Mouse (Mus musculus): ENCODE results near the gene Caly. TPM values are rescaled to one million over a fixed set of nuclear protein-coding genes. Genes with fewer than 3 reads are reported as not detected.

The Caly gene
- polyA plus RNA-seq, 1 experiment = 0.27 TPM

GRCm38 (mm10) chr7:140116329-140117054, 34.1 kb upstream of the Caly start, which contains the start of gene Echs1:
Gene Echs1 (minus strand): TSS chr7:140116476.
- 4% methylated on average over 28 of the region's 28 CpGs for WGBS
- TF ChIP-seq CTCF (IDR thresholded peaks at IDR 0.05; ENCODE audit: insufficient read depth, low read length) (no peak), POLR2A (IDR thresholded peaks at IDR 0.05; ENCODE audit: borderline replicate concordance, extremely low read depth, low read depth, low read length) (peak; percentile 83; the same call in 1 of the 2 replicates)
- Histone ChIP-seq H3K4me1 (ENCODE audit: control insufficient read depth, insufficient read depth, low read length) (no peaks in the 10 kb centered on the region), H3K4me3 (replicated peaks; ENCODE audit: extremely low read depth, low read depth, low read length) (peak within 1 kb of the TSS; percentile 85)
- DNase-seq = peak; percentile 90

- peak; percentile 51 for DNase-seq
- TF ChIP-seq POLR2A (IDR thresholded peaks at IDR 0.05; ENCODE audit: borderline replicate concordance, extremely low read depth, low read depth, low read length) = no peak
- TF ChIP-seq CTCF (IDR thresholded peaks at IDR 0.05; ENCODE audit: insufficient read depth, low read length) = no peak
- Histone ChIP-seq H3K4me1 (ENCODE audit: control insufficient read depth, insufficient read depth, low read length) (no peaks in the 10 kb centered on the region), H3K4me3 (replicated peaks; ENCODE audit: extremely low read depth, low read depth, low read length) (peak within 1 kb of the TSS; percentile 85)
- WGBS = 2% methylated on average over 23 of the region's 23 CpGs
These were observed 33.4 kb upstream of the Caly start, which contains the start of gene Paox for GRCm38 (mm10) chr7:140115583-140116328. Gene Paox (plus strand): TSS chr7:140115799.

GRCm38 (mm10) chr7:140111943-140112342, 29.6 kb upstream of the Caly start:
- Histone ChIP-seq H3K4me3 (replicated peaks; ENCODE audit: extremely low read depth, low read depth, low read length) (no peak overlapping the region), H3K4me1 (ENCODE audit: control insufficient read depth, insufficient read depth, low read length) (no peaks in the 10 kb centered on the region)
- WGBS = 55% methylated on average over 3 of the region's 3 CpGs
- no peak for DNase-seq
- TF ChIP-seq CTCF (IDR thresholded peaks at IDR 0.05; ENCODE audit: insufficient read depth, low read length) = no peak
- TF ChIP-seq POLR2A (IDR thresholded peaks at IDR 0.05; ENCODE audit: borderline replicate concordance, extremely low read depth, low read depth, low read length) = no peak

DNA sequence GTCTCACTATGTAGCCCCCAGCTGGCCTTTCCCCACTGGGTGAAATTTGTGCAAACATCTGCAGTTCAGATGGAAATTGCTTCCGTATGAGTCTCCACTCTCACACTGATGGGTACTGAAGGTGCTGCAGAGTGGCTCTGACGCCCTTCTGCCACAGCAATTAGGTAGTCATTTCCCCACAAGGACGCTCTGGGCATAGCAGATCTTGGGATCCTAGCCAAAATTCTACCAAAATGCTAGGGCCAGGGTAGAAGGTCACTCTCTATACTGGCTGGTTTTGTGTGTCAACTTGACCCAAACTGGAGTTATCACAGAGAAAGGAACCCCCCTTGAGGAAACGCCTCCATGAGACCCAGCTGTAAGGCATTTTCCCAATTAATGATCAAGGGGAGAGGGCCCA, 21.7 kb upstream of the Caly start:
- Histone ChIP-seq H3K4me1 (ENCODE audit: control insufficient read depth, insufficient read depth, low read length) (no peaks in the 10 kb centered on the region), H3K4me3 (replicated peaks; ENCODE audit: extremely low read depth, low read depth, low read length) (no peak overlapping the region)
- no peak for TF ChIP-seq POLR2A (IDR thresholded peaks at IDR 0.05; ENCODE audit: borderline replicate concordance, extremely low read depth, low read depth, low read length)
- WGBS = 73% methylated on average over 4 of the region's 4 CpGs
- DNase-seq = no peak

GRCm38 (mm10) chr7:140101993-140102860, 19.9 kb upstream of the Caly start, which contains the start of gene Fuom:
Gene Fuom (minus strand): TSS chr7:140102441.
- TF ChIP-seq CTCF (IDR thresholded peaks at IDR 0.05; ENCODE audit: insufficient read depth, low read length) (no peak), POLR2A (IDR thresholded peaks at IDR 0.05; ENCODE audit: borderline replicate concordance, extremely low read depth, low read depth, low read length) (peak; percentile 56; the same call in 1 of the 2 replicates)
- WGBS = under 1% methylated on average over 30 of the region's 30 CpGs
- Histone ChIP-seq H3K4me3 (replicated peaks; ENCODE audit: extremely low read depth, low read depth, low read length) (peak within 1 kb of the TSS; percentile 59), H3K4me1 (ENCODE audit: control insufficient read depth, insufficient read depth, low read length) (no peaks in the 10 kb centered on the region)
- DNase-seq = peak; percentile 81

GRCm38 (mm10) chr7:140101498-140101897, 19.1 kb upstream of the Caly start:
- Histone ChIP-seq H3K4me3 (replicated peaks; ENCODE audit: extremely low read depth, low read depth, low read length) (peak overlapping the region; percentile 3), H3K4me1 (ENCODE audit: control insufficient read depth, insufficient read depth, low read length) (no peaks in the 10 kb centered on the region)
- no peak for DNase-seq
- TF ChIP-seq CTCF (IDR thresholded peaks at IDR 0.05; ENCODE audit: insufficient read depth, low read length) (no peak), POLR2A (IDR thresholded peaks at IDR 0.05; ENCODE audit: borderline replicate concordance, extremely low read depth, low read depth, low read length) (no peak)
- 83% methylated on average over 10 of the region's 10 CpGs for WGBS

- no peaks in the 10 kb centered on the region for H3K4me1 ChIP-seq (ENCODE audit: control insufficient read depth, insufficient read depth, low read length)
- TF ChIP-seq POLR2A (IDR thresholded peaks at IDR 0.05; ENCODE audit: borderline replicate concordance, extremely low read depth, low read depth, low read length) = no peak
- WGBS = 86% methylated on average over 1 of the region's 1 CpGs
These were observed 16.1 kb upstream of the Caly start for GRCm38 (mm10) chr7:140098466-140098865.

GRCm38 (mm10) chr7:140096055-140096454, 13.7 kb upstream of the Caly start:
- no peak for TF ChIP-seq POLR2A (IDR thresholded peaks at IDR 0.05; ENCODE audit: borderline replicate concordance, extremely low read depth, low read depth, low read length)
- DNase-seq = no peak
- Histone ChIP-seq H3K4me3 (replicated peaks; ENCODE audit: extremely low read depth, low read depth, low read length) (no peak overlapping the region), H3K4me1 (ENCODE audit: control insufficient read depth, insufficient read depth, low read length) (no peaks in the 10 kb centered on the region)

More at GRCm38 (mm10) chr7:140098466-140098865, 16.1 kb upstream of the Caly start:
- H3K4me3 ChIP-seq (replicated peaks; ENCODE audit: extremely low read depth, low read depth, low read length) = no peak overlapping the region
- no peak for DNase-seq

GRCm38 (mm10) chr7:140095556-140095955, 13.2 kb upstream of the Caly start:
- WGBS = 16% methylated on average over 1 of the region's 1 CpGs
- Histone ChIP-seq H3K4me1 (ENCODE audit: control insufficient read depth, insufficient read depth, low read length) (no peaks in the 10 kb centered on the region), H3K4me3 (replicated peaks; ENCODE audit: extremely low read depth, low read depth, low read length) (no peak overlapping the region)
- TF ChIP-seq CTCF (IDR thresholded peaks at IDR 0.05; ENCODE audit: insufficient read depth, low read length) = no peak
- TF ChIP-seq POLR2A (IDR thresholded peaks at IDR 0.05; ENCODE audit: borderline replicate concordance, extremely low read depth, low read depth, low read length) = no peak
- no peak for DNase-seq

Measured in lung, adult 2 months (tissue).